Mouse (Mus musculus) telencephalon, adult 2 months (tissue): ENCODE data around the gene Tubb4b.
A peak's percentile ranks its signal among the peaks of the same experiment; 100 is the strongest.
"Not testable (repeated sequence)": the region's sequence is repeated elsewhere in the genome, so short reads cannot be mapped to it uniquely, and the experiment has no call there.

Experiments used
- DNase-seq: peaks from one replicate; pipeline ENCODE4 v3.0.0-alpha.2; 2011; ENCODE audit warnings: low read depth, low spot score

Tubb4b gene

DNA sequence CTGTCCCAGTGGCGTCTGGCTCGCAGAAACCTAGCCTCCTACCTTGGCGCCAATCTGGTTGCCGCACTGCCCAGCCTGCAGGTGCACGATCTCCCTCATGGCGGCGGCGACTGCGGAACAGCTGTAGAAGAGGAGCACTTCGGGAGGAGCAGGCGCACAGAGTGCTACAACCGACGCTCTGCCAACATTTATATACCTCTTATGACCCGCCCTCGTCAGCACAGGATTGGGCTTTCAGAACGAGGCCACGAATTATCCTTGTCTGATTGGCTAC lies at the start of gene Tubb4b:
Gene Tubb4b, minus strand, starts transcription at position 211 of the 274 bp plus-strand sequence.
- no peak for DNase-seq

DNA sequence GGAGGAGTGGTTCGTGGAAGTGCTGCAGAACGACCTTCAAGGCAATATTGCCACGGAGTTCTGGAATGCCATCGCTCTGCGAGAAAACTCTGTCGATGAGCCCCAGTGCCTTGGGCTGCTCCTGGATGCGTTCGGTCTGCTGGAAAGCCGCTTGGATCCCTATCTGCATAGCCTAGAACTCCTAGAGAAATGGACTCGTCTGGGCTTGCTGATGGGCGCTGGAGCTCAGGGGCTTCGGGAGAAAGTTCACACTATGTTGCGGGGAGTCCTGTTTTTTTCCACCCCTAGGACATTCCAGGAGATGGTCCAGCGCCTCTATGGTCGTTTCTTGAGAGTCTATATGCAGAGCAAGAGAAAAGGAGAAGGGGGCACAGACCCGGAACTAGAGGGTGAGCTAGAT lies 48.5 kb upstream of the Tubb4b start:
- no peak for DNase-seq

- DNase-seq: no peak
Observed at GRCm38 (mm10) chr2:25272515-25272914, 48.0 kb upstream of the Tubb4b start.

GRCm38 (mm10) chr2:25271827-25272511 lies 47.5 kb upstream of the Tubb4b start, which contains the start of the genes Ssna1 and Anapc2:
TSS of gene Ssna1 (minus strand) at chr2:25272438.
TSS of gene Anapc2 (plus strand) at chr2:25272478.
- peak; percentile 91 for DNase-seq

DNA sequence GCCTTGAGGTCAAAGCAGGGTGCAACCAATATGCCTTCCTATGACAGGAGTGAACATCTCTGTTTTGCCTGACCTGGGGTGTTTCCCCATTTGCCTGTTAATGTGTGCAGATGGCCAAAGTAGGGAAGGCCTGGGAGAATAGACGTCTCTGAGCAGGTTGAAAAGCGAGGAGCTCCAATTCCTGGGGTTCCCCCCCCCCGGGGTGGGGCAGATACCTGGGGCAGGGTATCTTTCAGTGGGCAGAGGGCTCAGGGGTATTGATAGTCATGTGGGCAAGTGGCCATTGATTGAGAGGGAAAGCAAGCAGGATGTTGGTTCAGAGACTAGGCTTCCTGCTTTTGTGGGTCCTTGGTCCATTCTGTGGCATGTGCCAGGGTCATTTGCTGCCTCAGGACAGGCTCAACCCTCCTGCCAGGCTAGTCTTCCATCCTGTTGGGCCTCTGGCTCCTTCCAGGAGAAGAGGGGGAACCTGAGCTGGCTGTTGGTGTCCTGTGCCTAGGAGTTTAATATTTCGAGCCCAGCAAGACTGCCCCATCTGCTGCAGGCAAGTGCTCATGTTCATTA lies 43.3 kb upstream of the Tubb4b start:
- DNase-seq: no peak

- peak; percentile 62 for DNase-seq
Observed at GRCm38 (mm10) chr2:25267241-25267640, 42.7 kb upstream of the Tubb4b start.

DNA sequence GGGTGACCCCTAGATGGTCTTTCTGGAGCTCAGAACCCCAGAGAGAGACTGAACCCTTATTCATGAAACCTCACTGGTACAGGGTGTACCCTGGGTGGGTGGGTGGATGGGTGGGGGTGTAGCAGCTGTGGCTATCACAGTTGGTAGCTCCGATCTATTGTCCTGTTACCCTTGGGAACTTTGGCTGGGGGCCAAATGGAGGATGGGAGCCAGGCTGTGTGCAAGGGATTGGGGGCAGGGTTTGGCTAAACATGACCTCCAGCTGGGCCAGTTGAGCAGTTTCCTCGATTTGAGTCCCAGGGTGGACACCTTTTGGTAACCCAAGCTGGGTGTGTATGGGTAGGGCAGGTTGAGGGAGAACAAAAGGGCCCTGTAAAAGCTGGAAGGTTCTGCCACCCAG lies 42.2 kb upstream of the Tubb4b start:
- peak; percentile 62 for DNase-seq

DNA sequence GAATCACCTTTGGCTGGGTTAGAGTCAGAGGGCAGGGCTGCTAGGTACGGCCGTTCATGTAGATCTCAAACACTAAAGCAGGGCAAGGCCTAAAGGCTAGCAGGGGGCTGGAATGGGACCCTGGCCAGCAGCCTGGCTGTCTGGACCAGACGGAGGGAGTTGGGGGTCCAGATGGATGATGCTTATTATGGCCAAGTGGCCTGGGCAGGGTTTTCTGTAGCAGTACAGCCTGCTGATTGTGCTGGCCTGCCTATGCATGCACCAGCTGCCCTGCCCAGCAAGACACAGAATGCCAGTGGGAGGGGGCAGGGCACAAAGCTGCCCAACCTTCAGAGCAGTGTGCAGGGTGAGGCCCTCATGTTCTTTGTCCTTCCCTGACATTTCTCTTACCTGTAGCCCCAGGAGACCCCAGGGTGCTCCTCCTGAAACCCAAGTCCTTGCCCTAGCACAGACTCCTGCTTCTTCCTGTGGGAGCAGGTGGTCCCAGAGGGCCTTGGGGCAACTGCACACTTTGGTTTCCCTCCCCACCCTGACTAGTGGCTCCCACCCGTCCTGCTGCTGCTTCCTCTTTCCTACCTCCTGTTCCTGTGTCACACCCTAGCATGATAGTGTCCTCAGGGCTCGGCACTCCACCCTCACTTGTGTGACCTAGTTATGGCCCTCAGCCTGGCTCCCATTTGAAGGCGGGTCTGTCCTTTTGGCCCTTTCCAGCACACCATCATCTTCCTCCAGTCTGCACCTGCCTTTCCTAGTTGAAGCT lies 41.6 kb upstream of the Tubb4b start:
- no peak for DNase-seq

- DNase-seq: no peak
Observed at GRCm38 (mm10) chr2:25264851-25265250, 40.3 kb upstream of the Tubb4b start.

- no peak for DNase-seq
Observed at GRCm38 (mm10) chr2:25264286-25264660, 39.8 kb upstream of the Tubb4b start.

DNA sequence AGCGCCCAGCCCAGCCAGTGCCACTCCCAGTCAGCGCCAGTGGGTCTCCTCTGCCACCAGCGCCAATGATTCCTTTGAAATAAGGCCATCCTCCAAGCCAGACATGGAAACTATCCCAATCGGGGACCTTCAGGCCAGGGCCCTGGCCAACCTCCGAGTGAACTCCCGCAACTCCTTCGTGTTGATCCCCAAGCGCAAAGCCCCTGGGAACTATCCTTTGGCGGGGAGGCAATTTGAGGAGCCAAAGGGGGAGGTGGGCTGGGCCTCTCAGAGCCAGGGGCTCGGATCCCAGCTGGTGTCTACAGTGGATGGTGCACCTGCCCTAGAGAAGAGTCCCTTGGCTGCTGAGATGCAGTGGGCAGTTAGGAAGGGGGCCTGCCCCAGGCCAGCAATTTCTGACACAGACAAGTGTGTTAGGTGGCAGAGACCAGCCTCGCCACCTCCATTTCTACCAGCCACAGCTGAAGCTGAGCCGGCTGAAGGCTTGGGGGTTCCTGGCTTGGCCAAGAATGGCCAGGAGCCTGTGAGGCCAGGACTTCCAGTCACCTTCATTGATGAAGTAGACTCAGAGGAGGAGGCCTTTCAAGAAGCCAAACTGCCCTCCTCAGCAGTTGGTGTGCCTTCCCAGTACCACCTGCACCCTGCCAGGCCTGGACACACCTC lies 39.3 kb upstream of the Tubb4b start:
- no peak for DNase-seq

DNA sequence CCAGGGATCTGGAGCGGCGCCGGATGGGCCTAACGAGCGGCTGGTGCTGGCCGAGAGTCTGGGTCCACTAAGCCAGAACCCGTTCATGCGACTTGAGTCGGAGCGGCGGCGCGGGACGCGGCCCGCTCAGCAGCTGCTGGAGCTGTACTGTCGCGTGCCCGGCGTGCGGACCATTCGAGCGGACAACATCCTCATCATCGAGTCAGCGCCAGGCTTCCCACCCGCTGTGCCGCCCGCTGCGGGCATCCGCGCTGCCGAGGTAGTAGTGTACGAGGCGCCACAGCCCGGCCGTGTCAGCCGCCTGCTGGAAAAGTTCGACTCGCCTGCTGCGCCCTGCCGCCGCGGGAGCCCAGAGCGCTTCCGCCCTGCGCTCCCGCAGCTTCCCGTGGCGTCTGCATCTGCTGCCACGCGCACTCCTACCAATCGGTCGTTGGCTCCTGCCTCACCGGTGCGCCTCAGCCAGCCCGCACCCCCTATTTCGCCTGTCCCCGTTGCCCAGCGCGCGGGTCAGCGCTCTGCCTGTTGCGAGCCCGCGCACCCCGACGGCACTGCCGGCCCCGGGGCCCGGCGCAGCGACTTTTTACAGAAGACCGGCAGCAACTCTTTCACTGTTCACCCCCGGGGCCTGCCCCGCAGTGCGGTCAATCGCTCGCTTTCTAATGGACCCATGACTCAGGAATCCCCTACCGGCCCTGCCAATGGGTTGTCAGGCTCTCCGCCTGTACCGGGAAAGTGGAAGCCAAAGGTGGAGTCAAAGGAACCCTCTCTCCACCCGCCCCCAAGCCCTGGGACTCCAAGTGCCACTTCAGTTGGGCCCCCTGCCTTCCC lies 38.5 kb upstream of the Tubb4b start:
- no peak for DNase-seq

DNA sequence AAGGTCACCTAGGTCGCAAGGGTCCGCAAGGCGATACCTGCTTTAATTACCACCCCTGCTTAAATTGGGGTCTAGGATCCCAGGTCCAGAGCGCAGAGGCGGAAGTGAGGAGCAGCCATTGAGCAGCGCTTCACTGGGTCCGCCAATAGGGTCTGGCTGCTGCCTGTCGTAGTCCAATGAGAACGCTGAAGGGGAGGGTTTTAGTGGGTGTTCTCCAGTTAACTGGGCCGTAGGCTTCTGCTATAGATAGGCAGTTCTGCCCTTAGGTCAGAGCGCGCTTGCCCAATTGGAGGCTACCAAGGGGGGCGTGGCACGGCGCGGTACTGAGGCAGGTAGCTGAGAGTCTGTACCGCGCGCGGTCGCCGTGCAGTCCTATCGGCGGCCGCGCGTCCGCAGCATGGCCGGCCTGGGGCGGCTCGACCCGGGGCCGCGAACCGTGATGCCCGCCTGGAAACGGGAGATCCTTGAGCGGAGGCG lies 37.8 kb upstream of the Tubb4b start, which contains the start of gene Tprn:
Gene Tprn, plus strand, starts transcription at position 328 of the 477 bp plus-strand sequence.
- DNase-seq: peak; percentile 99

- DNase-seq: peak; percentile 53
Observed at GRCm38 (mm10) chr2:25261870-25262269, 37.4 kb upstream of the Tubb4b start.

DNA sequence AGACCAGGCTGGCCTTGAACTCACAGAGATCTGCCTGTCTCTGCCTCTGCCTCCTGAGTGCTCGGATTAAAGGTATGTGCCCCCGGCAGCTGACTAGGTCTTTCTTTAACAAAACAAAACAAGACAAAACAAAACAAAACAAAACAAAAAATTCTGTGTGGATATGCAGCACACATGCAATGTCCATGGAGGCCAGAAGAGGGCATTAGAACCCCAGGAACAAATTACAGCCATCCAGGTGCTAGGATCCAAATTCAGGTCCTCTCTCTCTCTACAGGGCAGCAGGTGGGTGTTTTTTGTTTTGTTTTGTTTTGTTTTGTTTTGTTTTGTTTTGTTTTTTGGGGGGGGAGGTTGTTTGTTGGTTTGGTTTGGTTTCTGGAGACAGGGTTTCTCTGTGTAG lies 34.4 kb upstream of the Tubb4b start:
- no peak for DNase-seq

GRCm38 (mm10) chr2:25257250-25257649 lies 32.7 kb upstream of the Tubb4b start:
- not testable (repeated sequence) for DNase-seq

DNA sequence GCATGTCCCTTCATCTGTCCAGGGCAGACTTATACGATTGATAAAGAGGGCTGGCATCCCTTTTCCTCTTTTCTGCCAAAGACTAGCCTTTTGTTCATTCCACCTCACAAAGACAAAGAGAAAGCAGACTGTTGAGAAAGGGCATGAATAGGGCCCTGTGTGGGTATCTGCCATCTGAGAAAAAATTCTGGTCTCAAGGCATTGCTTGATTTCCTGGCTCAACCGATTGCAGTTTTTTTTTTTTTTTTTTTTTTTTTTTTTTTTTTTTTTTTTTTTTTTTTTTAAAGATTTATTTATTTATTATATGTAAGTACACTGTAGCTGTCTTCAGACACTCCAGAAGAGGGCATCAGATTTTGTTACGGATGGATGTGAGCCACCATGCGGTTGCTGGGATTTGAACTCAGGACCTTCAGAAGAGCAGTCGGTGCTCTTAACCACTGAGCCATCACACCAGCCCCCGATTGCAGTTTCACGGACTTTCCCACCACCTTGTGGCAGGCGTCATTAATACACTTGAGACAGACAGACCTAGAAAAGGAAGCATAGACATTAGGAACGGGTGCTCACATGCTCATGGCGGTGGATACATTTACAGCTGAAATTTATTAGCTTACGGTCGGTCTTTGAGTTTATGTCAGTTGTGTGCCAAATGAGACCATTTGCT lies 32.1 kb upstream of the Tubb4b start:
- DNase-seq: not testable (repeated sequence)

GRCm38 (mm10) chr2:25255284-25255779 lies 30.8 kb upstream of the Tubb4b start, which contains the start of gene Tmem203:
TSS of gene Tmem203 (plus strand) at chr2:25255439.
- DNase-seq: peak; percentile 73

GRCm38 (mm10) chr2:25252331-25252730 lies 27.8 kb upstream of the Tubb4b start:
- no peak for DNase-seq
